Mouse (Mus musculus): ENCODE measurements around the gene Ufc1.

GRCm38 (mm10) chr1:171280916-171281527 lies 13.8 kb downstream of the Ufc1 start, which contains the start of gene Ppox:
- TF ChIP-seq CTCF (conservative IDR thresholded peaks at IDR 0.05 in 1 of 2, IDR thresholded peaks at IDR 0.05 in 1 of 2; ENCODE audit: low read depth in 2 of 2, low read length in 2 of 2) (no peak), BHLHE40 (IDR thresholded peaks at IDR 0.05; ENCODE audit: low read depth, low read length) (0 out of 2 replicates have a peak, but pooled peaks have one; percentile 8), ZKSCAN1 (IDR thresholded peaks at IDR 0.05; ENCODE audit: borderline replicate concordance, low read depth, low read length) (no peak), MEF2A (IDR thresholded peaks at IDR 0.05; ENCODE audit: borderline replicate concordance, low read depth, low read length) (no peak)
